Mouse (Mus musculus) bone marrow macrophage, adult 2 months (primary cell): Measurements from ENCODE around the gene Ms4a5.

Experiments
- CTCF ChIP-seq: IDR thresholded peaks from 2 replicates; pipeline ENCODE4 v1.5.1; 2012; ENCODE audit warnings: low read depth, mild to moderate bottlenecking, low read length, moderate library complexity
- POLR2A ChIP-seq: IDR thresholded peaks from 2 replicates; pipeline ENCODE4 v1.6.1; 2012; ENCODE audit warnings: mild to moderate bottlenecking, low read depth, low read length, borderline replicate concordance

DNA sequence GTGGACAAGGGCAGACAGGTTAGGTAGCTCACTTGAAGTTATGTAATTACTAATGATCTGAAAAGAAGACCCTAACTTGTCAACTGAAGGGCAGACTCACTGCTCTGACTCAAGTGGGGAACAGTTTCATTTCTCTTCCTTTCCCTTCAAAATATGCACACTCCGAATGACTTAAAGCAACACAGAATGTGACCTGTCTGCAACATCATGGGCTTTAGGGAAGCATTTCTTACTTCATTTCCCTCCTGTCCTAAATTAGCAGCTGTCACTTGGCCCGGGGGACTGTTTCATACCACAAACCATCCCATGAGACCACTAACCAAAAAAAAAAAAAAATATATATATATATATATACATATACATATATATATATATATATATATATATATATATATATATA lies 22.2 kb downstream of the Ms4a5 start:
- TF ChIP-seq CTCF (no peak), POLR2A (no peak)
